Mouse (Mus musculus): ENCODE data around the gene Nhsl2. TPM values are rescaled to one million over a fixed set of nuclear protein-coding genes. Genes with fewer than 3 reads are reported as not detected.

The Nhsl2 gene
- total RNA-seq, 1 experiment: 1.1 TPM

DNA sequence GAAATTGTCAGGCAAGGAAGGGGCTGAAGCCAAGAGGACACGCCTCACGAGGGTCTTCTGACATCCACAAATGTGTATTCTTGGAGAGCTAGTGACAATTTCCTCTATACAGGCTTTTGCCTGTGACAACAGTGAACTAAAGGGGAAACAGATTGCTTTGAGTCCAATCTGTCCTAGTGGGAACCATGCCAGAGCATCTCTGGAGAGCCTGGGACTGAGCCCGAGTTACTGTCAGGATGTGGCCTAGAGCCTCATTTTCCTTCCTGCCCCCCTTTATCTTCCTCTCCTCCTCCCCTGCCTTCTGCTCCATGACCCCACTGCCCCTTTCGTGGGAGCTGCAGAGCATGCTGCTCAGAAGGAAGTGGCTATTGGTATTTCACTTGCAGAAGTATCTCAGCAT, 49.2 kb downstream of the Nhsl2 start:
- no peak overlapping the region for H3K4me3 ChIP-seq (ENCODE audit: insufficient read depth in 1 of 2, low read depth in 1 of 2, low read length in 2 of 2, poor library complexity in 1 of 2, severe bottlenecking in 1 of 2)
- no peaks in the 10 kb centered on the region for H3K4me1 ChIP-seq (ENCODE audit: control insufficient read depth in 2 of 2, insufficient read depth in 2 of 2, low read length in 2 of 2, poor library complexity in 1 of 2)
- H3K9ac ChIP-seq (ENCODE audit: insufficient read depth, low read depth, low read length, poor library complexity, severe bottlenecking): no peak overlapping the region
- in situ Hi-C loops (cut with MboI; ENCODE audit: low sequenced_read_pairs in 2 of 2, unreplicated experiment in 2 of 2): no loop called here
- no peak for DNase-seq (ENCODE audit: low read depth, low spot score)
- TF ChIP-seq MAFK (IDR thresholded peaks at IDR 0.05; ENCODE audit: insufficient read depth, low read depth, low read length) (no peak), ZC3H11A (IDR thresholded peaks at IDR 0.05; ENCODE audit: borderline replicate concordance, low read depth, low read length) (no peak), CHD2 (IDR thresholded peaks at IDR 0.05; ENCODE audit: low read depth, low read length) (no peak), ZNF384 (IDR thresholded peaks at IDR 0.05; ENCODE audit: low read depth, low read length) (no peak), HCFC1 (IDR thresholded peaks at IDR 0.05; ENCODE audit: borderline replicate concordance, insufficient read depth, low read length) (no peak)
- H3K9me3 ChIP-seq (ENCODE audit: control insufficient read depth, insufficient read depth, low read depth, low read length): no peaks in the 10 kb centered on the region
- H3K27ac ChIP-seq (ENCODE audit: insufficient read depth, low read depth, low read length, poor library complexity, severe bottlenecking): no peak overlapping the region
- H3K36me3 ChIP-seq (ENCODE audit: control insufficient read depth, insufficient read depth, low read length, poor library complexity, severe bottlenecking): no peaks in the 10 kb centered on the region

- H3K9ac ChIP-seq (ENCODE audit: insufficient read depth, low read depth, low read length, poor library complexity, severe bottlenecking): no peak overlapping the region
- TF ChIP-seq ZNF384 (IDR thresholded peaks at IDR 0.05; ENCODE audit: low read depth, low read length): no peak
- TF ChIP-seq HCFC1 (IDR thresholded peaks at IDR 0.05; ENCODE audit: borderline replicate concordance, insufficient read depth, low read length): no peak
- no peak for TF ChIP-seq MAFK (IDR thresholded peaks at IDR 0.05; ENCODE audit: insufficient read depth, low read depth, low read length)
- no peak for TF ChIP-seq CHD2 (IDR thresholded peaks at IDR 0.05; ENCODE audit: low read depth, low read length)
- TF ChIP-seq ZC3H11A (IDR thresholded peaks at IDR 0.05; ENCODE audit: borderline replicate concordance, low read depth, low read length): no peak
Observed at GRCm38 (mm10) chrX:101901806-101902490, 52.8 kb downstream of the Nhsl2 start.

DNA sequence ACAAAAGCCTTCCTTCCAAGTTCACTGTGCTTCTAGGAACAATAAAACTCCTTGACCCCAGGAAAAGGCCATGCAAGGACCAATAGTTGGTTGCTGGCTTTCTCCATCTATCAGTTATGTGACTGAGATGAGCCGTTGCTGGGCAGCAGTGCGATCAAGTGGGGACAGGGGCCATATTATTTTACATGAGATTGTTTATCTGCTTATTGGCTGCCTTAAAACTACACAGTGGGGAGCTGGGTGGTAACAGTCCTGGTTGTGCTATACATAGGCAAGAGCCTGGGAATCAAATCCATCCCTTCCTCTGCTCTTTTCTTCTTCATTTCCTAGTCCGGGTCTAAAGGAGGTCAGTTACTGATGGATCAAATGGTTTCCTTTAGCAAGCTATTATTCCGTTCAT, 53.4 kb downstream of the Nhsl2 start:
- Histone ChIP-seq H3K36me3 (ENCODE audit: control insufficient read depth, insufficient read depth, low read length, poor library complexity, severe bottlenecking) (no peaks in the 10 kb centered on the region), H3K4me3 (ENCODE audit: insufficient read depth in 1 of 2, low read depth in 1 of 2, low read length in 2 of 2, poor library complexity in 1 of 2, severe bottlenecking in 1 of 2) (no peak overlapping the region), H3K9me3 (ENCODE audit: control insufficient read depth, insufficient read depth, low read depth, low read length) (no peaks in the 10 kb centered on the region), H3K4me1 (ENCODE audit: control insufficient read depth in 2 of 2, insufficient read depth in 2 of 2, low read length in 2 of 2, poor library complexity in 1 of 2) (no peaks in the 10 kb centered on the region), H3K27ac (ENCODE audit: insufficient read depth, low read depth, low read length, poor library complexity, severe bottlenecking) (no peak overlapping the region), H3K9ac (ENCODE audit: insufficient read depth, low read depth, low read length, poor library complexity, severe bottlenecking) (no peak overlapping the region)
- DNase-seq (ENCODE audit: low read depth, low spot score): no peak
- TF ChIP-seq ZC3H11A (IDR thresholded peaks at IDR 0.05; ENCODE audit: borderline replicate concordance, low read depth, low read length) (no peak), MAFK (IDR thresholded peaks at IDR 0.05; ENCODE audit: insufficient read depth, low read depth, low read length) (no peak), CHD2 (IDR thresholded peaks at IDR 0.05; ENCODE audit: low read depth, low read length) (no peak), ZNF384 (IDR thresholded peaks at IDR 0.05; ENCODE audit: low read depth, low read length) (no peak), HCFC1 (IDR thresholded peaks at IDR 0.05; ENCODE audit: borderline replicate concordance, insufficient read depth, low read length) (no peak)
- in situ Hi-C loops (cut with MboI; ENCODE audit: low sequenced_read_pairs in 2 of 2, unreplicated experiment in 2 of 2): loop anchor here in 1 of 2 experiments (25.0 kb wide), 1 partner anchor 90 kb away; no protein-coding TSS in a partner anchor

More at GRCm38 (mm10) chrX:101901806-101902490, 52.8 kb downstream of the Nhsl2 start:
- no peaks in the 10 kb centered on the region for H3K4me1 ChIP-seq (ENCODE audit: control insufficient read depth in 2 of 2, insufficient read depth in 2 of 2, low read length in 2 of 2, poor library complexity in 1 of 2)
- no peak overlapping the region for H3K4me3 ChIP-seq (ENCODE audit: insufficient read depth in 1 of 2, low read depth in 1 of 2, low read length in 2 of 2, poor library complexity in 1 of 2, severe bottlenecking in 1 of 2)
- H3K9me3 ChIP-seq (ENCODE audit: control insufficient read depth, insufficient read depth, low read depth, low read length): no peaks in the 10 kb centered on the region
- in situ Hi-C loops (cut with MboI; ENCODE audit: low sequenced_read_pairs in 2 of 2, unreplicated experiment in 2 of 2): loop anchor here in 1 of 2 experiments (25.0 kb wide), 1 partner anchor 90 kb away; no protein-coding TSS in a partner anchor
- no peak for DNase-seq (ENCODE audit: low read depth, low spot score)
- no peak overlapping the region for H3K27ac ChIP-seq (ENCODE audit: insufficient read depth, low read depth, low read length, poor library complexity, severe bottlenecking)
- H3K36me3 ChIP-seq (ENCODE audit: control insufficient read depth, insufficient read depth, low read length, poor library complexity, severe bottlenecking): no peaks in the 10 kb centered on the region

DNA sequence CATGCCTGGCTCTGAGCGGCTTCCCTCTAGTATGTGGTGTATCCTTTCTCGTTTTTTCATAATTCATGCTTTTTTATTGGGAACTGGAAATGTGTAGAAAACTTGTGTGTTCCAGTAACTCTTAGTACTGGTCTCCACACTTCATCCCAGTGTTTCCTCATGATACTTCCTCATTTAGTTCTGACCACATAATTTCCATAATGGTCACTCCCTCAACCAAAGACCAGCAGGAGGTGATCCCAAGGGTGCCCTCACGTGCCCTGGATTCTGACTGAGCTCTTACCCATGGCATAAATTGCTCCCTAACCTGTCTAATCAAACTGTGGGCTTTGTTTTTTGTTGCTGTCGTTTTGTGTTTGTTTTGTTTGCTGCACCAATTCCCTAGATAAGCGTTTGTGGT, 58.1 kb downstream of the Nhsl2 start:
- H3K27ac ChIP-seq (ENCODE audit: insufficient read depth, low read depth, low read length, poor library complexity, severe bottlenecking): no peak overlapping the region
- in situ Hi-C loops (cut with MboI; ENCODE audit: low sequenced_read_pairs in 2 of 2, unreplicated experiment in 2 of 2): loop anchor here in 1 of 2 experiments (25.0 kb wide), 1 partner anchor 95 kb away; no protein-coding TSS in a partner anchor
- no peak overlapping the region for H3K9ac ChIP-seq (ENCODE audit: insufficient read depth, low read depth, low read length, poor library complexity, severe bottlenecking)
- no peak for DNase-seq (ENCODE audit: low read depth, low spot score)
- no peak overlapping the region for H3K4me3 ChIP-seq (ENCODE audit: insufficient read depth in 1 of 2, low read depth in 1 of 2, low read length in 2 of 2, poor library complexity in 1 of 2, severe bottlenecking in 1 of 2)
- no peaks in the 10 kb centered on the region for H3K36me3 ChIP-seq (ENCODE audit: control insufficient read depth, insufficient read depth, low read length, poor library complexity, severe bottlenecking)
- no peak for TF ChIP-seq HCFC1 (IDR thresholded peaks at IDR 0.05; ENCODE audit: borderline replicate concordance, insufficient read depth, low read length)
- no peak for TF ChIP-seq ZC3H11A (IDR thresholded peaks at IDR 0.05; ENCODE audit: borderline replicate concordance, low read depth, low read length)
- no peak for TF ChIP-seq MAFK (IDR thresholded peaks at IDR 0.05; ENCODE audit: insufficient read depth, low read depth, low read length)
- no peak for TF ChIP-seq CHD2 (IDR thresholded peaks at IDR 0.05; ENCODE audit: low read depth, low read length)
- TF ChIP-seq ZNF384 (IDR thresholded peaks at IDR 0.05; ENCODE audit: low read depth, low read length): no peak
- no peaks in the 10 kb centered on the region for H3K4me1 ChIP-seq (ENCODE audit: control insufficient read depth in 2 of 2, insufficient read depth in 2 of 2, low read length in 2 of 2, poor library complexity in 1 of 2)
- H3K9me3 ChIP-seq (ENCODE audit: control insufficient read depth, insufficient read depth, low read depth, low read length): no peaks in the 10 kb centered on the region
